Mouse (Mus musculus) gastrocnemius, postnatal 36 days (tissue): ENCODE measurements around the gene Cacna1a. TPM values are rescaled to one million over a fixed set of nuclear protein-coding genes. Genes with fewer than 3 reads are reported as not detected.

Experiments used
- DNase-seq, 2 experiments: peaks; one replicate each; pipeline ENCODE4 v3.0.0; 2022
- intact Hi-C: fragments of 180-260 bp; cut with DNase I; formaldehyde crosslinking; loops from one replicate; pipeline ENCODE4 v1.15.1; 2025
- total RNA-seq, 2 experiments: library from RNA; stranded (reverse); gene quantifications; 2 replicates each; pipeline ENCODE4 v1.2.3; 2021

Cacna1a gene
- total RNA-seq, 2 experiments from 2014 or later: 3.3 to 3.8 TPM

- no peak for DNase-seq
- intact Hi-C loops: no loop called here
These were observed 139.8 kb downstream of the Cacna1a start for GRCm38 (mm10) chr8:84528036-84528435.

- intact Hi-C loops: no loop called here
- no peak for DNase-seq
These were observed 141.3 kb downstream of the Cacna1a start for GRCm38 (mm10) chr8:84529548-84529947.

GRCm38 (mm10) chr8:84532725-84533124 lies 144.5 kb downstream of the Cacna1a start:
- DNase-seq: no peak
- intact Hi-C loops: no loop called here

- DNase-seq: no peak
- intact Hi-C loops: no loop called here
These were observed 145.1 kb downstream of the Cacna1a start for GRCm38 (mm10) chr8:84533341-84533740.

GRCm38 (mm10) chr8:84536917-84537316 lies 148.7 kb downstream of the Cacna1a start:
- intact Hi-C loops: no loop called here
- no peak for DNase-seq

- intact Hi-C loops: no loop called here
- no peak for DNase-seq
These were observed 151.1 kb downstream of the Cacna1a start for GRCm38 (mm10) chr8:84539376-84539775.

- intact Hi-C loops: no loop called here
- no peak for DNase-seq
These were observed 154.2 kb downstream of the Cacna1a start for GRCm38 (mm10) chr8:84542481-84542880.

- DNase-seq: no peak
- intact Hi-C loops: no loop called here
These were observed 157.3 kb downstream of the Cacna1a start for GRCm38 (mm10) chr8:84545522-84545921.

GRCm38 (mm10) chr8:84552457-84552856 lies 164.2 kb downstream of the Cacna1a start:
- intact Hi-C loops: loop anchor here (2.0 to 10.0 kb wide), 2 partner anchors 188 to 258 kb away; no protein-coding TSS in a partner anchor
- DNase-seq: no peak

GRCm38 (mm10) chr8:84553106-84553505 lies 164.9 kb downstream of the Cacna1a start:
- intact Hi-C loops: loop anchor here (2.0 to 10.0 kb wide), 2 partner anchors 188 to 258 kb away; no protein-coding TSS in a partner anchor
- DNase-seq: no peak

- DNase-seq: no peak
- intact Hi-C loops: loop anchor here (2.0 to 10.0 kb wide), 2 partner anchors 189 to 259 kb away; no protein-coding TSS in a partner anchor
These were observed 165.4 kb downstream of the Cacna1a start for GRCm38 (mm10) chr8:84553617-84554016.

- peak; percentile 31 to 47 for DNase-seq
- intact Hi-C loops: loop anchor here (10.0 kb wide), 1 partner anchor 260 kb away; no protein-coding TSS in a partner anchor
These were observed 166.2 kb downstream of the Cacna1a start for GRCm38 (mm10) chr8:84554301-84555027.

- DNase-seq: no peak
- intact Hi-C loops: loop anchor here (10.0 kb wide), 1 partner anchor 260 kb away; no protein-coding TSS in a partner anchor
These were observed 167.0 kb downstream of the Cacna1a start for GRCm38 (mm10) chr8:84555269-84555668.

- intact Hi-C loops: loop anchor here (10.0 kb wide), 1 partner anchor 263 kb away; no protein-coding TSS in a partner anchor
- DNase-seq: no peak
These were observed 169.7 kb downstream of the Cacna1a start for GRCm38 (mm10) chr8:84557936-84558335.

- intact Hi-C loops: loop anchor here (10.0 kb wide), 1 partner anchor 264 kb away; no protein-coding TSS in a partner anchor
- no peak for DNase-seq
These were observed 170.9 kb downstream of the Cacna1a start for GRCm38 (mm10) chr8:84559121-84559604.

GRCm38 (mm10) chr8:84561698-84562097 lies 173.5 kb downstream of the Cacna1a start:
- no peak for DNase-seq
- intact Hi-C loops: no loop called here

GRCm38 (mm10) chr8:84564042-84564441 lies 175.8 kb downstream of the Cacna1a start:
- no peak for DNase-seq
- intact Hi-C loops: no loop called here

GRCm38 (mm10) chr8:84565577-84566360 lies 177.5 kb downstream of the Cacna1a start:
- intact Hi-C loops: no loop called here
- DNase-seq: no peak

- intact Hi-C loops: no loop called here
- no peak for DNase-seq
These were observed 178.7 kb downstream of the Cacna1a start for GRCm38 (mm10) chr8:84566816-84567413.

GRCm38 (mm10) chr8:84567541-84567940 lies 179.3 kb downstream of the Cacna1a start:
- intact Hi-C loops: no loop called here
- no peak for DNase-seq

GRCm38 (mm10) chr8:84568737-84569136 lies 180.5 kb downstream of the Cacna1a start:
- no peak for DNase-seq
- intact Hi-C loops: no loop called here
